Mouse (Mus musculus) gastrocnemius, postnatal 10 days (tissue): ENCODE measurements around the gene Prss36. TPM values are rescaled to one million over a fixed set of nuclear protein-coding genes. Genes with fewer than 3 reads are reported as not detected.
"Not testable (repeated sequence)": the region's sequence is repeated elsewhere in the genome, so short reads cannot be mapped to it uniquely, and the experiment has no call there.

Source experiments
- DNase-seq: peaks from one replicate; pipeline ENCODE4 v3.0.0; 2021; ENCODE audit warnings: mixed read lengths
- long read RNA-seq, 2 experiments: library from polyadenylated mRNA; stranded (forward); transcript quantifications; one replicate each; pipeline ENCODE4 v2.0.0; 2021
- total RNA-seq, 2 experiments: library from RNA; stranded (reverse); gene quantifications; 2 replicates each; pipeline ENCODE4 v1.2.3; 2021

Prss36 gene
- 1 to 10 TPM; 6.6 to 7.9 TPM for total RNA-seq
- long read RNA-seq, experiment 1, partial matches to known transcripts: 2 of 11 reads
- long read RNA-seq, experiment 1, other reads (novel, unspliced or antisense): 7 of 11 reads
- long read RNA-seq, experiment 2, partial matches to known transcripts: 3 of 12 reads
- long read RNA-seq, experiment 2, other reads (novel, unspliced or antisense): 8 of 12 reads

DNA sequence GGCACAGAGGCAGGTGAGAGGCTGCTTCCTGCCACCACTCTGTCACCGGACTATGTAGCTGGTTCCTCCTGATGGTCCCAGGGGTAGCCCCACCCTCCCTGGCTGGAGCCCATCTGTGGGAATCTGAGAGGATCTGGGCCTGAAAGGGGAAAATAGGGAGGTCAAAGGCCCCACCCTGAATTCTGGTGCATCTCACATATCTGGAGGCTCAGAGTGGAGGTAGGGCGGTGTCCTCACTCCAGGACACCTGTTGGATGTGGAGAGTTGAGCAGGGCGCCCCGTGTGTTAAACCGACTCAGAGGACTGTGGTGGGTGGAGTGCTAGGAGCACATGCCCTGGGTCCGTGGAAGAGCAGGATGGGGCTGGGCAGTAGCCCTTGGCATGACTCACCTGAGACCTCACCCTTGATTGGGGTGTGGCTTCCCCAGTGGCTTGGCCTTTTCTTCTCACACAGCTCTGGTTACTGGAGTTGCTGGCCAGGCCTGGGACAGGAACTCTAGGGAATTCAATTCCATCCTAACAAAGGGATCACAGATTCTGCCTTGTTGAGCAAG lies at the start of gene Prss36:
Gene Prss36 (minus strand): TSS at position 256 of the 554 bp plus-strand sequence.
- no peak for DNase-seq

DNA sequence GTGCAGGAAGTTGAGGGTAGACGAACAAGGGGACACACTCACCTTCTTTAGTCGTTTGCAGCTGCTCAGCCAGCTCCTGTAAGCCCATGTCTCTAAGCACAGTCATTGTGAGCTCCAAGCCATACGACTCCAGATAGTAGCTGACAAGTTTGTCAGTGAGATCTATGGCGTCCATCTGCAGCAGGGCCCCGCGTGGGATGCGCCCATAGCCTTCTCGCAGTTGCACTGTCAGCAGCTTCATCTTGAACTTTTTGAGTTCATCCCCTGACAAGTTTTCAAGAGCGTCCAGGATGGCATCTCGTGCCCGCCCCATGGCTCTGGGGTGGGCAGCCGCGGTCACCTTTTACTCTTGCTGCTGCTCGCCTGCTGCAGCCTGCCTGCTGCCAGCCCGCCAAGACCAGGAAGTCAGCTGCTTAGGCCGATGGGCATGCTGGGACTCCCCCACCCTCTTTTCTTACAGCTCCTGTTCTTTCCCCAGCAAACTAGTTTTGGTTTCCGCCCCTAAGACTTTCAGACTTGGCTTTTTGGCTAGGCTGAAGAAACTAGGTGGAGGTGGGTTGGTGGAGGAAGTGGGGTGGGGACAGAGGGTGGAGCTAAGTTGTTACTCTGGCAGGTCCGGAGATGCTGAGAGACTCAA lies 46.9 kb upstream of the Prss36 start, which contains the start of gene Pycard:
Gene Pycard (minus strand): TSS at position 527 of the 637 bp plus-strand sequence.
- no peak for DNase-seq

- no peak for DNase-seq
Observed at GRCm38 (mm10) chr7:127992488-127993340, 46.2 kb upstream of the Prss36 start.

DNA sequence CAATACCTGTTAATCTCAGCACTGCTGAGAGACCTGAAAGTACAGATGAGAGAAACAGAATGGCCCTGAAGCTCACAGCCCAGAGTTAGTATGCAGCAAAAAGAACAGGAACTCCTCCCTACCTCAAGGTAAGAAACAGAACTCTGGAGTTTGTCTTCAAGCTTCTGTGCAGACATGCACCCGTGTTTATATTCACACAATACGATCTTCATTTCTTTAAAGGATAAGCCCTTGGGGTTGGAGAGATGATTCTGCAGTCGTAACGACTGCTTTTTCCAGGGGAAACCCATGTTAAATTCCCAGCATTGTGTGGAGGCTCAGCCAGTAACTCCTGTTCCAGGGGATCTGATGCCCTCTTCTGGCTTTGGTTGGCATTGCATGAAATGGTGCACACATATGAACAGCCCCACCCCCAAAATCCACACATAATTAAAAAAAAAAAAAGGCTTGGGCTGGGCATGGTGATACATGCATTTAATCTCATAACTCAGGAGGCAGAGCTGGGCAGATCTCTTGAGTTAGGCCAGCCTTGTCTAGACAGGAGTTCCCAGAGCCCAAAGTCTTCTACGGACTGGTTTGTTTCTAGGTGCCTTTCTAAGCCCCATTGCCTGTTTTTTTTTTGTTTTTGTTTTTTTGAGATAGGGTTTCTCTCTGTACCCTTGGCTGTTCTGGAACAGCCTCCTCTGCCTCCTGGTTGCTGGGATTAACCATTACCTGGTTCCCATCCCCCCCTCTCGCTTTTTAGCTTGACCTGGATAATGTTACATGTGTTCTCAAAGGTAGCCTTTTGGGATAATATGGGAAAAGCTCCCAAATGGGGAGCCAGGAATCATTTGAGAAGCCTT lies 45.3 kb upstream of the Prss36 start:
- peak; percentile 71 for DNase-seq

GRCm38 (mm10) chr7:127988904-127989303 lies 42.4 kb upstream of the Prss36 start:
- no peak for DNase-seq

- no peak for DNase-seq
Observed at GRCm38 (mm10) chr7:127980606-127981005, 34.1 kb upstream of the Prss36 start.

DNA sequence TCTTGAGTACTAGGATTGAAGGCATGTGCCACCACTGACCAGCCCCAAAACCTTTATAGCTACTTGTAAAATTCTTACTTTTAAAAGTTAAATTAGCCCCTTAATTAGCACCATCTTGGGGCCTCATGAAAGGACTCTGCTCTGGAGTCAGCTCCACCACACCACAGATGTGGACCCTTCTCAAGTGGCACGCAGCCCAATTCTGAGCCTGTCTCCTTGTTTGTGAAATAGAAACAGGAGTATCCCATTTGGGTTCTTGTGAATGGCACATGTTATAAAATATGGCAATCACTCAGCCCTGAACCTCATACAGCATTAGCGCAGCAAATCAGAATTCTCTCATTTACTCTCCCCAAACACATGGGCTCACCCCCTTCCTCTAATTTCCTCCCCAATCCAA lies 32.3 kb upstream of the Prss36 start:
- no peak for DNase-seq

GRCm38 (mm10) chr7:127974413-127974930 lies 27.9 kb upstream of the Prss36 start:
- DNase-seq: no peak

GRCm38 (mm10) chr7:127967922-127968828 lies 21.6 kb upstream of the Prss36 start:
- DNase-seq: peak; percentile 87

GRCm38 (mm10) chr7:127967004-127967921 lies 20.7 kb upstream of the Prss36 start, which contains the start of gene Fus:
TSS of gene Fus (plus strand) at chr7:127967457.
- DNase-seq: peak; percentile 99

DNA sequence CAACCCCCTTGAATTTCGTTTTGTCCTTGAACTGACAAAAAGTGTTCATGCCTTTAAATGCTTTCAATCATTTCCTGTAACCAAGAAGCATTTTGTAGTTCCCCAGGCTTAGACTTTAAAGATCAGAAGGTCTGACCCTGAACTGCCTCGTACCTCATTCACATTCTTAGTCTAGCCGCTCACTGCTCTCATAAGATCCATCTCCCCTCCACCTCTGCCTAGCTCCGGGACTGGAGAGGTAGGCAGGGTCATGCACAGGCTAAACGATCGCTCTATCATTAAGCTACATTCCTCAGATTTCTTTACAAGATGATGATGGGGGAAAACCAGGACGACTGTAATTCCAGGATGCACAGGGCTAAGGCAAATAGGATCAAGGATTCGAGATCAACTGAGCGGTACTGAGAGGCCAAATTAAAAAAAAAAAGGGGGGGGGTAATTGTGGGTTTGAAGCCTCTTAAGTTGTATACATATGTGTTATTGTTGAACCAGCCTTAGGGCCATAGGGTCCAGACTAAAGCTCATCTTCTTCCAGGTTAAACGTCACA lies 19.9 kb upstream of the Prss36 start:
- no peak for DNase-seq

DNA sequence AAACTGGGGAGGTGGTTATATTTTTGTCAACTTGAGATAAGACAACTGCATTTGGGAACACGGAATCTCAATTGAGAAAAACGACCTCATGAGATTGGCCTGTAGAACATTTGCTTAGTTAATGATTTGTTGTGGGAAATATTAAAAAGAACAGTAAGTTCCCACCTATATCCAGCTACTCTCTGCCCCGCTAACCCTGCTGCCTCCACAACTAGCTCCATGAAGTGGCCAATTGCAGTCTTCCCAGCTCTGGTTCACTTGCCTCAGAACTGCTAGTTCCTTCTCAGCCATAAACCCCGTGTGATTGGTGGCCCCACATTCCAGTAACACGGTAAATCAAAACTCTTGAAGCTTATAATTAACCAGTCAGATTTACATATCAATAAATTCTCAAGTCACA lies 12.8 kb upstream of the Prss36 start:
- DNase-seq: no peak

GRCm38 (mm10) chr7:127952864-127953581 lies 6.5 kb upstream of the Prss36 start:
- DNase-seq: no peak

GRCm38 (mm10) chr7:127944614-127945013 lies 1.9 kb downstream of the Prss36 start:
- DNase-seq: no peak

DNA sequence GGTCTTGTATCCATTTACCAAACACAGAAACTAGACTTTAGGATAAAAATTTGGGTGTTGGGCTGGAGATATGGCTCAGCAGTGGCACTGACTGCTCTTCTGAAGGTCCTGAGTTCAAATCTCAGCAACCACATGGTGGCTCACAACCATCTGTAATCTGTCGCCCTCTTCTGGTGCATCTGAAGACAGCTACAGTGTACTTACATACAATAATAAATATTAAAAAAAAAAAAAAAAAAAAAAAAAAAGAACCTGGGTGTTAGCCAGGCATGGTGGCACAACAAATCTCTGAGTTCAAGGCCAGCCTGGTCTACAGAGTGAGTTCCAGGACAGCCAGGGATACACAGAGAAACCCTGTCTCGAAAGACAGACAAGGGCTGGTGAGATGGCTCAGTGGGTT lies 4.4 kb downstream of the Prss36 start:
- DNase-seq: not testable (repeated sequence)

- DNase-seq: no peak
Observed at GRCm38 (mm10) chr7:127936216-127936884, 10.2 kb downstream of the Prss36 start.

DNA sequence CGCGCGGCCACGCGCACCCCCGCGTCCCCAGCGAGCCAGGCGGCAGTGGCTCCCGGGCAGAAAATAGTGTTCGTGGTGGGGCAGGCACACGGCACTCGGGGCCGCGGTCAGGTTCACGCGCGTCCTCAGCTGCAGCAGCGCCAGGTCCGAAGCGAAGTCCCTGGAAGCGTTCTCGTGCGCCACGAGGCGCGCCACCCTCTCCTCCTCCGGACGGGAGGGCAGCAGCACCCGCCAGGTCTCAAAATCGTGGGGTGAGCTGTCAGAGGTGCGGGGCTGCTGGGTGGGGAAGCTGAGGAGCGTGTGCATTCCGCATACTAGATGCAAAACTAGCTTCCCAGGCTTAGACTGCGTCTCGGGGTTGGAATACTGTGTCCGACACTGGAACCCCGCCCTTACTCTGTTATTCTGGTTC lies 10.8 kb downstream of the Prss36 start:
- DNase-seq: no peak
